Mouse (Mus musculus): Measurements from ENCODE around the gene Tnnt3. TPM values are rescaled to one million over a fixed set of nuclear protein-coding genes. Genes with fewer than 3 reads are reported as not detected.
A peak's percentile ranks its signal among the peaks of the same experiment; 100 is the strongest.

Gene Tnnt3
- polyA plus RNA-seq, 1 experiment from 2014 or later: 1.6 TPM

GRCm38 (mm10) chr7:142535832-142536231 lies 37.2 kb downstream of the Tnnt3 start:
- H3K4me1 ChIP-seq: peaks cover 24% of the 10 kb centered on the region
- no peak overlapping the region for H3K9ac ChIP-seq
- no peak overlapping the region for H3K4me3 ChIP-seq
- no peaks in the 10 kb centered on the region for H3K36me3 ChIP-seq (replicated peaks)
- no peaks in the 10 kb centered on the region for H3K9me3 ChIP-seq
- no peak overlapping the region for H3K27ac ChIP-seq
- ATAC-seq (replicated peaks): no peak
- 98% methylated on average over 5 of the region's 5 CpGs for WGBS
- H3K27me3 ChIP-seq (replicated peaks): peaks cover 3% of the 10 kb centered on the region; the same call in 1 of the 2 replicates
- no peak overlapping the region for H3K4me2 ChIP-seq

DNA sequence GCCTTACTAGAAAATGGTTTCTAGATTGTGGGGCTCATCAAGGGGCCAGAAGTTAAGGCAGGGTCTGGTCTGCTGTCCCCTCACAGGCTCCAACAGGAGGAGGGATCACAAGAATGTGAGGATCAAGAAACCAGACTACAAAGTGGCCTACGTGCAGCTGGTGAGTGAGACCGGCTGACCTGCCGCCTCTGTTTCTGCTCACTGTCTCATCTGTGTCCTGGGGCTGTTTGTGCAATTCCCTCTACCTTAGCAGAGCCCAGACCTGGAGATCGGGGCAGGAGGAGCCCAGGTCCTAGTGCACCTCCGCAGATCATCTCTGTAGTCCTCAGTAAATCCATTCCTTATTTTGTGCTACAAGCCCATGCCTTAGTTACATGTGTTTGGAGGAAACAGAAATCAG lies 38.5 kb downstream of the Tnnt3 start:
- Histone ChIP-seq H3K9me3 (no peaks in the 10 kb centered on the region), H3K27me3 (replicated peaks) (no peaks in the 10 kb centered on the region), H3K4me3 (no peak overlapping the region), H3K4me2 (no peak overlapping the region), H3K27ac (no peak overlapping the region), H3K36me3 (replicated peaks) (no peaks in the 10 kb centered on the region), H3K4me1 (peaks cover 24% of the 10 kb centered on the region), H3K9ac (no peak overlapping the region)
- ATAC-seq (replicated peaks): no peak
- 74% methylated on average over 5 of the region's 5 CpGs for WGBS

DNA sequence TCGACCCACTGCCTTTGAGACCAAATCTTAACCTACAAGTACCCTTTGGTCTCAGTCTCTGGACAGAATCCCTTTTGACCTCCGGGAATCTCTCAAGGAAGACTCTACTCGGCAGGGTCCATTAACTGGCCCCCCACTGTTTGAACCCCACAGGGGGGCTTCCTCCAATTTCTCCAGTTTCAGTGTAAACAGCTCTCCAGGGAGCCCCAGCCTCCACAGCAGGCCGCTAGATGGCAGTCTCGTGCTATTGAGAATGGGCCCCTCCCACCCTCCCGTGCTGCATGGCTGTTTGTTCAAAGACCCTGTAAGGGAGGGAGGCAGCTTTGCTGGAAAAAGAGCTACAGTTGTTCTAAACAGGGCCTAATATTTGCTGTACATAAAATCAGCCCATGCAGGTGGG lies 39.2 kb downstream of the Tnnt3 start:
- H3K9me3 ChIP-seq: no peaks in the 10 kb centered on the region
- H3K36me3 ChIP-seq (replicated peaks): no peaks in the 10 kb centered on the region
- 0 out of 2 replicates have a peak overlapping the region, but pooled peaks have one; percentile 5 for H3K27ac ChIP-seq
- H3K27me3 ChIP-seq (replicated peaks): no peaks in the 10 kb centered on the region
- H3K4me2 ChIP-seq: no peak overlapping the region
- peak; percentile 29; the same call in 1 of the 2 replicates for ATAC-seq (replicated peaks)
- H3K9ac ChIP-seq: no peak overlapping the region
- peaks cover 28% of the 10 kb centered on the region for H3K4me1 ChIP-seq
- H3K4me3 ChIP-seq: no peak overlapping the region
- 8% methylated on average over 6 of the region's 6 CpGs for WGBS

DNA sequence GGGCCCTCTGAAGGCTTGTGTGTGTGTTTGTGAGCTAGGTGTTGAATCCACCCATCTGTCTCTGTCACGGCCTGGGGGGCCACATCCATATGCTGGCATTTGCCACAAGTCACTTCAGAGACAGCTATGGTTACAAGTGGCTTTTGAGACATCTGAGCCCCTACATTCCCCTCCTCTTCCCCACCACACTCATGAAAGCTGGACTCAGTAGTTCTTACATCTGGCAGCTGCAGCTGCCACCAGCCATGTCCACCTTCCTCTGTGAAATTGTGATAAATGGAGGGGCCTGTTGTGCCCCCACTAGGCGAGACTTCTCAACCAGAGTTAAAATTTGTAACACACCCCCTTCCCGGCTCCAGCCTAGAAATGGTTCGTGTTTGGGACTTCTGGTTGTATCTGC lies 39.7 kb downstream of the Tnnt3 start:
- H3K4me3 ChIP-seq: no peak overlapping the region
- no peak overlapping the region for H3K27ac ChIP-seq
- 0 out of 2 replicates have a peak, but pooled peaks have one; percentile 2 for ATAC-seq (replicated peaks)
- H3K9me3 ChIP-seq: no peaks in the 10 kb centered on the region
- 31% methylated on average over 4 of the region's 4 CpGs for WGBS
- H3K9ac ChIP-seq: no peak overlapping the region
- peaks cover 31% of the 10 kb centered on the region for H3K4me1 ChIP-seq
- no peaks in the 10 kb centered on the region for H3K27me3 ChIP-seq (replicated peaks)
- H3K4me2 ChIP-seq: no peak overlapping the region
- no peaks in the 10 kb centered on the region for H3K36me3 ChIP-seq (replicated peaks)

GRCm38 (mm10) chr7:142538766-142539165 lies 40.1 kb downstream of the Tnnt3 start:
- Histone ChIP-seq H3K27me3 (replicated peaks) (no peaks in the 10 kb centered on the region), H3K4me1 (peaks cover 27% of the 10 kb centered on the region), H3K9me3 (no peaks in the 10 kb centered on the region), H3K36me3 (replicated peaks) (no peaks in the 10 kb centered on the region), H3K4me3 (no peak overlapping the region), H3K4me2 (no peak overlapping the region), H3K9ac (no peak overlapping the region), H3K27ac (no peak overlapping the region)
- ATAC-seq (replicated peaks): no peak
- WGBS: 26% methylated on average over 6 of the region's 6 CpGs

DNA sequence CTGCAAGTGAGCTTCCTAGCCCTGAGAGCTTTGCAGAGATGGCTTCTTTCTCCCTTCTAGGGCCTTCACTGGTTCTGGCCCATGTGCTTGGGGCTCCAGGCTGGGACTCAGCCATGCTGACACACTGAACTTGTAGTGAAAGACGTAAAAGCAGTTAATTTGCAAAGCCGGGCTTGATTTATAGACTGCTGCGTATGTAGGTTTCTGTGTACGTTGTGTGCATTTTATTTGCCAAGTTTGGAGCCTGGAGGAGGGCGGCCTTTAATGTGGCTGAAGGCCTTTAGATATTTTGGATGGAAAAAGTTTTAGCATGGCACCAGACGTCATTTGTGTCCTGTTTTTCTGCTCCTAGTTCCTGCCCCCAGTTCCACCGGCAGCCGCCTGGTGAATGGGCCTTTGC lies 41.2 kb downstream of the Tnnt3 start:
- H3K4me3 ChIP-seq: no peak overlapping the region
- no peaks in the 10 kb centered on the region for H3K9me3 ChIP-seq
- peaks cover 20% of the 10 kb centered on the region for H3K4me1 ChIP-seq
- H3K27me3 ChIP-seq (replicated peaks): no peaks in the 10 kb centered on the region
- H3K36me3 ChIP-seq (replicated peaks): no peaks in the 10 kb centered on the region
- no peak overlapping the region for H3K27ac ChIP-seq
- ATAC-seq (replicated peaks): no peak
- H3K9ac ChIP-seq: no peak overlapping the region
- no peak overlapping the region for H3K4me2 ChIP-seq
- 68% methylated on average over 8 of the region's 8 CpGs for WGBS

DNA sequence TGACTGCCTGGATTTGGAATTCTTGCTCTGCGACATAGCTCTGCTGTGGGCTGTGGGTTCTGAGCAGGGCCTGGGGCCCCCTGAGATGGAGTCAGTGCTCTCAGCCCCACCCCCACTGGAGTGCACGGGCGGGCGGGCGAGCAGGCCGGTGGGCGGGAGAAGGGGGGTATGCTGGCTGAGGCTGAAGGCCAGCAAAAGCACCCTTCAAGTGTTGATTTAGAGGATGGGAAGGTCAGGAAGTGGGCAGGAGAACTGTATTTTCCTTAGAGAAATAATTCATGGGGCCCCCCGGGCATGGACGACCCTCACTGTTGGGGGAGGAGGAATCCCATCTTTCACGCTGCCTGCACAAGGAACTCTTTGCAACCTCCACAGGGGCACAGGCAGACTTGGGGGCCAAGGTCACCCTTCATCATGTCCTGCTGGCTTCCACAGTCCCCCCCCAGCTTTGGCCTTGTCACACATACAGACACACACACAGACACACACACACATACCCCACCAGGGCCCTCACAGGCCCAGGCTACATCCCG lies 44.2 kb downstream of the Tnnt3 start:
- no peaks in the 10 kb centered on the region for H3K36me3 ChIP-seq (replicated peaks)
- H3K27me3 ChIP-seq (replicated peaks): no peaks in the 10 kb centered on the region
- peaks cover 20% of the 10 kb centered on the region for H3K4me1 ChIP-seq
- no peaks in the 10 kb centered on the region for H3K9me3 ChIP-seq
- no peak overlapping the region for H3K27ac ChIP-seq
- no peak overlapping the region for H3K4me3 ChIP-seq
- no peak for ATAC-seq (replicated peaks)
- H3K4me2 ChIP-seq: no peak overlapping the region
- no peak overlapping the region for H3K9ac ChIP-seq
- 14% methylated on average over 11 of the region's 11 CpGs for WGBS

DNA sequence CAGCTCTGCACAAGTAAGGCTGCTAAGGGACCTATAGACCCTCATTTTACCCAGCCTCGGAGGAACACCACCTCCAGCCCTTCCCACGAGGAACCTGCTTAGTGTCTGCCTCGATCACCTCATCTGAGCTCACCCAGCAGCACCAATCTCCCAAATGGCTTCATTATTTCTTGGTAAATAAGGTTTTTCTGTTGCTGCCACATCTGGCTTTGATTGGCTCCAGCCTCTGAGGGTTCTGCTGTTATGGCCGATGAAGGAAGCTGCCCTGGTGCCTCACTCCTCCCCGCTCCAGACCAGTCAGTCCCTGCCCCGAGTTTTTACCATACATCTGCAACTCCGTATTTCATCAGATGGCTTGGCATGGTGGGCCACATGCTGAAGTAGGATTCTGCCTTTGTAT lies 47.3 kb downstream of the Tnnt3 start:
- H3K36me3 ChIP-seq (replicated peaks): no peaks in the 10 kb centered on the region
- H3K9me3 ChIP-seq: no peaks in the 10 kb centered on the region
- WGBS: 83% methylated on average over 7 of the region's 7 CpGs
- H3K27me3 ChIP-seq (replicated peaks): no peaks in the 10 kb centered on the region
- no peak overlapping the region for H3K4me3 ChIP-seq
- H3K4me2 ChIP-seq: no peak overlapping the region
- peaks cover 7% of the 10 kb centered on the region for H3K4me1 ChIP-seq
- H3K9ac ChIP-seq: no peak overlapping the region
- no peak for ATAC-seq (replicated peaks)
- no peak overlapping the region for H3K27ac ChIP-seq

DNA sequence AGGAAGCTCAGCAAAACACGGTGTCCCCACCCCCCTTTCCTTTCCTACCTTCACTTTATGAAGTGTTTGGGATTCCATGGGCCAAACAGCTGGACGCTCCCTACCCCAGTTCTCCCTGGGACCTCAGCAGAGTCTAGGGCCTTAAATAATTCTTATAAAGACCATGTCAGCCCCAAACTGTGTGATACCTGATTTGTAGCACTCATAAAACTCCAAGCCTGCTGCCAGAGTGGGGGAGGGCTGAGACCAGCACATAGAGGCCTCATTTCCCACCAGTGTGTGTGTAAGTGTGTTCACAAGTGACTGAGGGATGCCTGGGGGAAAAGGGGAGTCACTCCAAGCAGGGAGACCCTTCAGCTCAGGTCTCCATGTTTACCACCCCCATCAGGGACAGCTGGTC lies 49.2 kb downstream of the Tnnt3 start:
- no peak for ATAC-seq (replicated peaks)
- Histone ChIP-seq H3K27ac (no peak overlapping the region), H3K27me3 (replicated peaks) (no peaks in the 10 kb centered on the region), H3K9me3 (no peaks in the 10 kb centered on the region), H3K4me2 (no peak overlapping the region), H3K4me3 (no peak overlapping the region), H3K4me1 (peaks cover 3% of the 10 kb centered on the region), H3K9ac (no peak overlapping the region), H3K36me3 (replicated peaks) (no peaks in the 10 kb centered on the region)
- WGBS: 70% methylated on average over 2 of the region's 2 CpGs

DNA sequence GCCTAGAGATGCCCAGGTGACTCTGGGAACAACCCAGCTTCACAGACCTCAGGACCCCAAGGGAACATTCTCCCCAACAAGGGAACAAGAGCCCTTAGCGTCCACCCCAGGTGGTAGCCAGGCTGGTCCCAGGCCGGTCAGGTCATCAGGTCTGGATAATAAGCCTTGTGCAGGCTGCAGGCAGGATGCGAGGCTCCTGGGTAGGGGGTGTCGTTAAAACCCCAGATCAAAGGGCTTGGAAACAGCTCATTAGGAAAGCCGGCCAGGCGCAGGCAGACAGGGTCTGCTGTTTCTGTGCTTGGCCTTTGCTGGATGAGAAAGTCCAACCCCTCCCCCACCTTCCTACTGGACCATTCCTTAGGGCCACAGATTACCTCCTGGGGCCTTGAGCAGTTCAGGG lies 50.1 kb downstream of the Tnnt3 start:
- Histone ChIP-seq H3K9me3 (no peaks in the 10 kb centered on the region), H3K9ac (no peak overlapping the region), H3K4me3 (no peak overlapping the region), H3K4me2 (no peak overlapping the region), H3K27ac (no peak overlapping the region), H3K27me3 (replicated peaks) (no peaks in the 10 kb centered on the region), H3K4me1 (0 out of 2 replicates have a peak, but pooled peaks cover 1% of the 10 kb centered on the region), H3K36me3 (replicated peaks) (no peaks in the 10 kb centered on the region)
- WGBS: 17% methylated on average over 6 of the region's 6 CpGs
- no peak for ATAC-seq (replicated peaks)

DNA sequence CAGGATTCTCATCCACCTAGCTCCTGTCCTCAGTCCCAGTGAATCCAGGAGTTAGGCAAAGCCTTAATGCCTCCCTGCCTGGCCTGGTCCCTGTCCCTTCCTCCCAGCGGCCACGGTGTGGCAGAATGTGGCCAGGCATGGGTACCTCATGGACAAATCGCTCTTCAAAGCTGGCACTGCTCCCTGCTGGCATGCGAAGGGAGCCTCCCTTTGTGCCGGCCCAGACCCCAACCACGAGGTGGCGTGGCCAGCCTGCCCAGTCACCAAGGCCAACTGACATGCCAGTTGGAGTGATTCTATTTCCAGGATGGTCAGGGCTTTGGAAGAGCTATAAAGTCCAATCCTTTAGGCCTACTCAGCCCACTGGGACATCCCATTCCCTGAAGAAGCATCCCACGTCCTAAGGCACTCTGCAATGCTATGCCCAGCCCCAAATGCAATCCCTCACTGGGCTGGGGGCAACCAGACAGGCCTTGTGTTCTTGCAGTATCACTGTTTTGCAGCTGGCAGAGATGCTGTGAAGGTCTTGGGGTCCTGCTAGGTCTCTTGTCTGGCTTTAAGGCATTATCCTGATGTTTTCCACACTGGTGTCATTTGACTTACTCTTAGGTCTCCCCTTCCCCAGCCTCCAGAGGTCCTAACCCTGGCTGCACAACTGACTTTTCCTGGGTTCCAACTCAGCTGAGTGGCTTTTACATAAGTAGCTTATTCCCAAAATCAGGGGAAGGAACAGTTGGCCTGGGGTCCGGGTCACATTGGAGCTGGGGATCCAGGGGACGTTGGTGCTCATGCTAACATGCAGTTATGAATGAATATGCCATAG lies 51.5 kb downstream of the Tnnt3 start:
- Histone ChIP-seq H3K4me3 (no peak overlapping the region), H3K27me3 (replicated peaks) (no peaks in the 10 kb centered on the region), H3K4me1 (peaks cover 11% of the 10 kb centered on the region; the same call in 1 of the 2 replicates), H3K27ac (no peak overlapping the region), H3K9ac (no peak overlapping the region), H3K36me3 (replicated peaks) (no peaks in the 10 kb centered on the region), H3K4me2 (no peak overlapping the region), H3K9me3 (no peaks in the 10 kb centered on the region)
- no peak for ATAC-seq (replicated peaks)
- WGBS: 87% methylated on average over 10 of the region's 10 CpGs

DNA sequence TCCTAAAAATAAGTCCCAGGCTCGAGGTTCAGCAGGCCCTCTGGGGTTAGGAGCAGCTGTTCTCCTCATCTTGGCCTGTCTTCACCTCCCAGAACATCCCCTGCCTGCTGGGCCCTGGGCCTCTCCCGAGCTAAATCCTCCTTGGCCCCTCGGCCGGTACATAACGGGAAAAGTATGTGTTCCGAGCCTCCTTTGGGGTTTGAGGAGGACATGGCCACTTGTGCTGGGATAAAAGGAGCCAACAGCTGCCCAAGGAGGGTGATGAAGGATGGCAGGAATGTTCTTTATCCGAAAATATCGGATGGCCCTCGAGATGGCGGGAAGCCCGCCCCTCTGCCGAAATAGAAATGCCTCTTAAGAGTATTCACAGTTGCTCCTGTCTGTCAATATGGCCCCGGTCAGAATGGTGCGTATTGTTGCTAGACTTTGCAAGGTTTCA lies 52.3 kb downstream of the Tnnt3 start:
- H3K27me3 ChIP-seq (replicated peaks): no peaks in the 10 kb centered on the region
- H3K9ac ChIP-seq: no peak overlapping the region
- no peak overlapping the region for H3K4me3 ChIP-seq
- no peak overlapping the region for H3K27ac ChIP-seq
- ATAC-seq (replicated peaks): no peak
- peaks cover 11% of the 10 kb centered on the region; the same call in 1 of the 2 replicates for H3K4me1 ChIP-seq
- 81% methylated on average over 14 of the region's 14 CpGs for WGBS
- H3K4me2 ChIP-seq: no peak overlapping the region
- no peaks in the 10 kb centered on the region for H3K36me3 ChIP-seq (replicated peaks)
- H3K9me3 ChIP-seq: no peaks in the 10 kb centered on the region

DNA sequence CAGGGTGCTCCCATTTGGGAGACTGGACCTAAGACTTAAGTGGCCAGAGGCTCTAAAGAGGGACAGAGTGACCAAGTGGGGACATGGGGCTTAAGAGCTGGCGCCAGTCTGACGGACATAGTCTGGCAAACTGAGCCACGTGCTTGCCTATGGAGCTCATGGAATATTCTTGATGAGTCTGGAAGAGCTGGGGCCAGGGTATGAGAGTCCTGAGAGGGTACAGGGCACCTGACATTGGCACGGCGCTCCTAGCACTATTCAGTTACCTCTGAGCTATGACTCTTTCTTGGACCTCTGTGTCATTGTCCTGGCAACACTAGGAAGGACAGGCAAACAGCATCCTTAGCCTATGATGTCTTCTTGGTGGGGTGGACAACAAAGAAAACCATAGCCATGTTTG lies 53.1 kb downstream of the Tnnt3 start:
- Histone ChIP-seq H3K9me3 (no peaks in the 10 kb centered on the region), H3K27ac (no peak overlapping the region), H3K36me3 (replicated peaks) (no peaks in the 10 kb centered on the region), H3K4me3 (no peak overlapping the region), H3K27me3 (replicated peaks) (no peaks in the 10 kb centered on the region), H3K9ac (no peak overlapping the region), H3K4me2 (no peak overlapping the region), H3K4me1 (peaks cover 11% of the 10 kb centered on the region; the same call in 1 of the 2 replicates)
- WGBS: 90% methylated on average over 5 of the region's 5 CpGs
- ATAC-seq (replicated peaks): no peak
